Mouse (Mus musculus): ENCODE measurements around the gene Spata31d1b. TPM values are rescaled to one million over a fixed set of nuclear protein-coding genes. Genes with fewer than 3 reads are reported as not detected.

The Spata31d1b gene
- polyA plus RNA-seq, 1 experiment from 2014 or later: not detected

- 42% methylated on average over 4 of the region's 4 CpGs for WGBS
- ATAC-seq (no peak), DNase-seq (ENCODE audit: low spot score) (no peak)
- TF ChIP-seq EP300 (IDR thresholded peaks at IDR 0.05) (no peak), CTCF (IDR thresholded peaks at IDR 0.05) (no peak)
- Histone ChIP-seq H3K4me1 (ENCODE audit: insufficient read depth, low read depth, low read length) (peaks cover 4% of the 10 kb centered on the region; the same call in 1 of the 2 replicates), H3K4me2 (replicated peaks; ENCODE audit: low read depth, low read length) (no peak overlapping the region), H3K4me3 (ENCODE audit: low read depth, low read length) (no peak overlapping the region), H3K36me3 (ENCODE audit: insufficient read depth, low read length) (no peaks in the 10 kb centered on the region), H3K27ac (ENCODE audit: low read length) (no peak overlapping the region), H3K9ac (replicated peaks; ENCODE audit: low read depth) (no peak overlapping the region), H3K9me3 (ENCODE audit: low read length) (no peaks in the 10 kb centered on the region), H3K27me3 (replicated peaks; ENCODE audit: insufficient read depth, low read length) (no peaks in the 10 kb centered on the region)
These were observed 32.8 kb upstream of the Spata31d1b start for GRCm38 (mm10) chr13:59679306-59679705.

- no peak overlapping the region for H3K27ac ChIP-seq (ENCODE audit: low read length)
- H3K36me3 ChIP-seq (ENCODE audit: insufficient read depth, low read length): no peaks in the 10 kb centered on the region
- ATAC-seq: no peak
- H3K4me1 ChIP-seq (ENCODE audit: insufficient read depth, low read depth, low read length): peaks cover under 1% of the 10 kb centered on the region; the same call in 1 of the 2 replicates
- 51% methylated on average over 4 of the region's 4 CpGs for WGBS
- no peak overlapping the region for H3K4me2 ChIP-seq (replicated peaks; ENCODE audit: low read depth, low read length)
- no peaks in the 10 kb centered on the region for H3K9me3 ChIP-seq (ENCODE audit: low read length)
- no peak for DNase-seq (ENCODE audit: low spot score)
- no peak overlapping the region for H3K4me3 ChIP-seq (ENCODE audit: low read depth, low read length)
- TF ChIP-seq EP300 (IDR thresholded peaks at IDR 0.05) (no peak), CTCF (IDR thresholded peaks at IDR 0.05) (no peak)
- no peaks in the 10 kb centered on the region for H3K27me3 ChIP-seq (replicated peaks; ENCODE audit: insufficient read depth, low read length)
- H3K9ac ChIP-seq (replicated peaks; ENCODE audit: low read depth): no peak overlapping the region
These were observed 32.2 kb upstream of the Spata31d1b start for GRCm38 (mm10) chr13:59679908-59680307.

- peak; percentile 35 for DNase-seq (ENCODE audit: low spot score)
- Histone ChIP-seq H3K36me3 (ENCODE audit: insufficient read depth, low read length) (no peaks in the 10 kb centered on the region), H3K9me3 (ENCODE audit: low read length) (no peaks in the 10 kb centered on the region), H3K4me3 (ENCODE audit: low read depth, low read length) (no peak overlapping the region), H3K4me1 (ENCODE audit: insufficient read depth, low read depth, low read length) (no peaks in the 10 kb centered on the region), H3K9ac (replicated peaks; ENCODE audit: low read depth) (no peak overlapping the region), H3K4me2 (replicated peaks; ENCODE audit: low read depth, low read length) (no peak overlapping the region), H3K27ac (ENCODE audit: low read length) (no peak overlapping the region), H3K27me3 (replicated peaks; ENCODE audit: insufficient read depth, low read length) (no peaks in the 10 kb centered on the region)
- no peak for ATAC-seq
- WGBS: 18% methylated on average over 7 of the region's 7 CpGs
- TF ChIP-seq CTCF (IDR thresholded peaks at IDR 0.05): no peak
- no peak for TF ChIP-seq EP300 (IDR thresholded peaks at IDR 0.05)
These were observed 29.5 kb upstream of the Spata31d1b start for GRCm38 (mm10) chr13:59682629-59683028.

GRCm38 (mm10) chr13:59685236-59685635 lies 26.8 kb upstream of the Spata31d1b start:
- ATAC-seq (no peak), DNase-seq (ENCODE audit: low spot score) (no peak)
- Histone ChIP-seq H3K4me3 (ENCODE audit: low read depth, low read length) (no peak overlapping the region), H3K9me3 (ENCODE audit: low read length) (no peaks in the 10 kb centered on the region), H3K9ac (replicated peaks; ENCODE audit: low read depth) (no peak overlapping the region), H3K36me3 (ENCODE audit: insufficient read depth, low read length) (no peaks in the 10 kb centered on the region), H3K27ac (ENCODE audit: low read length) (no peak overlapping the region), H3K27me3 (replicated peaks; ENCODE audit: insufficient read depth, low read length) (no peaks in the 10 kb centered on the region), H3K4me1 (ENCODE audit: insufficient read depth, low read depth, low read length) (no peaks in the 10 kb centered on the region), H3K4me2 (replicated peaks; ENCODE audit: low read depth, low read length) (no peak overlapping the region)
- TF ChIP-seq EP300 (IDR thresholded peaks at IDR 0.05): no peak
- TF ChIP-seq CTCF (IDR thresholded peaks at IDR 0.05): no peak
- whole genome bisulfite sequencing: 70% methylated on average over 3 of the region's 3 CpGs

- H3K27me3 ChIP-seq (replicated peaks; ENCODE audit: insufficient read depth, low read length): no peaks in the 10 kb centered on the region
- no peaks in the 10 kb centered on the region for H3K36me3 ChIP-seq (ENCODE audit: insufficient read depth, low read length)
- H3K27ac ChIP-seq (ENCODE audit: low read length): no peak overlapping the region
- no peak overlapping the region for H3K4me3 ChIP-seq (ENCODE audit: low read depth, low read length)
- WGBS: 60% methylated on average over 13 of the region's 13 CpGs
- no peak for TF ChIP-seq CTCF (IDR thresholded peaks at IDR 0.05)
- TF ChIP-seq EP300 (IDR thresholded peaks at IDR 0.05): no peak
- H3K9me3 ChIP-seq (ENCODE audit: low read length): no peaks in the 10 kb centered on the region
- ATAC-seq: no peak
- no peak overlapping the region for H3K4me2 ChIP-seq (replicated peaks; ENCODE audit: low read depth, low read length)
- no peak overlapping the region for H3K9ac ChIP-seq (replicated peaks; ENCODE audit: low read depth)
- DNase-seq (ENCODE audit: low spot score): no peak
- no peaks in the 10 kb centered on the region for H3K4me1 ChIP-seq (ENCODE audit: insufficient read depth, low read depth, low read length)
These were observed 23.7 kb upstream of the Spata31d1b start for GRCm38 (mm10) chr13:59688338-59688770.

- H3K9me3 ChIP-seq (ENCODE audit: low read length): no peaks in the 10 kb centered on the region
- 77% methylated on average over 9 of the region's 9 CpGs for WGBS
- DNase-seq (ENCODE audit: low spot score): no peak
- no peak overlapping the region for H3K4me2 ChIP-seq (replicated peaks; ENCODE audit: low read depth, low read length)
- no peaks in the 10 kb centered on the region for H3K4me1 ChIP-seq (ENCODE audit: insufficient read depth, low read depth, low read length)
- no peaks in the 10 kb centered on the region for H3K27me3 ChIP-seq (replicated peaks; ENCODE audit: insufficient read depth, low read length)
- no peaks in the 10 kb centered on the region for H3K36me3 ChIP-seq (ENCODE audit: insufficient read depth, low read length)
- no peak overlapping the region for H3K27ac ChIP-seq (ENCODE audit: low read length)
- no peak overlapping the region for H3K9ac ChIP-seq (replicated peaks; ENCODE audit: low read depth)
- TF ChIP-seq EP300 (IDR thresholded peaks at IDR 0.05): no peak
- no peak for TF ChIP-seq CTCF (IDR thresholded peaks at IDR 0.05)
- no peak overlapping the region for H3K4me3 ChIP-seq (ENCODE audit: low read depth, low read length)
- ATAC-seq: no peak
These were observed 22.8 kb upstream of the Spata31d1b start for GRCm38 (mm10) chr13:59689313-59689712.

- no peak overlapping the region for H3K9ac ChIP-seq (replicated peaks; ENCODE audit: low read depth)
- no peak for TF ChIP-seq CTCF (IDR thresholded peaks at IDR 0.05)
- no peak for TF ChIP-seq EP300 (IDR thresholded peaks at IDR 0.05)
- no peaks in the 10 kb centered on the region for H3K4me1 ChIP-seq (ENCODE audit: insufficient read depth, low read depth, low read length)
- ATAC-seq (no peak), DNase-seq (ENCODE audit: low spot score) (no peak)
- H3K4me2 ChIP-seq (replicated peaks; ENCODE audit: low read depth, low read length): no peak overlapping the region
- H3K9me3 ChIP-seq (ENCODE audit: low read length): no peaks in the 10 kb centered on the region
- no peak overlapping the region for H3K4me3 ChIP-seq (ENCODE audit: low read depth, low read length)
- H3K36me3 ChIP-seq (ENCODE audit: insufficient read depth, low read length): no peaks in the 10 kb centered on the region
- WGBS: 87% methylated on average over 3 of the region's 3 CpGs
- H3K27me3 ChIP-seq (replicated peaks; ENCODE audit: insufficient read depth, low read length): no peaks in the 10 kb centered on the region
- H3K27ac ChIP-seq (ENCODE audit: low read length): no peak overlapping the region
These were observed 22.2 kb upstream of the Spata31d1b start for GRCm38 (mm10) chr13:59689843-59690242.
